Mouse (Mus musculus) neural tube, embryonic 11.5 days (tissue): ENCODE measurements around the gene Etv6. TPM values are rescaled to one million over a fixed set of nuclear protein-coding genes. Genes with fewer than 3 reads are reported as not detected.

Source experiments
- ATAC-seq: fragments of 200-750 bp; cut with Nextera tagmentation; 2 replicates; pipeline ENCODE4 v1.8.0; 2017; ENCODE audit warnings: moderate number of reproducible peaks, mild to moderate bottlenecking, moderate TSS enrichment, moderate library complexity; ENCODE audit not compliant: insufficient read depth, low FRiP score, low TSS enrichment
- DNase-seq: peaks from one replicate; pipeline ENCODE4 v3.0.0-alpha.2; 2015; ENCODE audit warnings: low spot score
- H3K27ac ChIP-seq: fragments of 300-500 bp; sonication (generic); 2 replicates; pipeline ENCODE4 v1.5.1; 2014; ENCODE audit warnings: low read depth, mild to moderate bottlenecking, low read length
- H3K27me3 ChIP-seq: fragments of 300-500 bp; sonication (generic); 2 replicates; pipeline ENCODE4 v1.6.1; 2014; ENCODE audit warnings: mild to moderate bottlenecking, low read length, mixed read lengths; ENCODE audit not compliant: control insufficient read depth, insufficient read depth
- H3K36me3 ChIP-seq: fragments of 300-500 bp; sonication (generic); 2 replicates; pipeline ENCODE4 v1.6.1; 2014; ENCODE audit warnings: mild to moderate bottlenecking, low read length, moderate library complexity, mixed read lengths; ENCODE audit not compliant: control insufficient read depth, insufficient read depth
- H3K4me1 ChIP-seq: fragments of 300-500 bp; sonication (generic); 2 replicates; pipeline ENCODE4 v1.6.1; 2014; ENCODE audit warnings: low read length, mixed read lengths; ENCODE audit not compliant: control insufficient read depth, insufficient read depth
- H3K4me2 ChIP-seq: fragments of 300-500 bp; sonication (generic); 2 replicates; pipeline ENCODE4 v1.6.1; 2014; ENCODE audit warnings: low read depth, mild to moderate bottlenecking, moderate library complexity
- H3K4me3 ChIP-seq: fragments of 300-500 bp; sonication (generic); 2 replicates; pipeline ENCODE4 v1.5.1; 2014; ENCODE audit warnings: low read depth, low read length
- H3K9ac ChIP-seq: fragments of 300-500 bp; sonication (generic); 2 replicates; pipeline ENCODE4 v1.6.1; 2014; ENCODE audit warnings: mild to moderate bottlenecking, low read length
- H3K9me3 ChIP-seq: fragments of 300-500 bp; sonication (generic); 2 replicates; pipeline ENCODE4 v1.6.1; 2016; ENCODE audit warnings: low read length; ENCODE audit not compliant: control insufficient read depth
- WGBS: fragments of 180-500 bp; shearing (Covaris S2); extraction: QIAGEN DNeasy Blood & Tissue Kit; methylation state at CpG from one replicate; pipeline ENCODE4 v1.1.7; 2014; 5-methylcytosine and 5-hydroxymethylcytosine counted together
- polyA plus RNA-seq: library from polyadenylated mRNA; unstranded; fragments of >200 nt; fragmentation: Nextera tagmentation; extraction: Ambion mirVana; gene quantifications from 2 replicates; pipeline ENCODE4 v1.2.1, GENCODE M21; 2014

The Etv6 gene
- polyA plus RNA-seq, 1 experiment from 2014 or later, result 16.9 TPM

- H3K9me3 ChIP-seq, result no peaks in the 10 kb centered on the region
- no peak overlapping the region for H3K9ac ChIP-seq
- H3K27me3 ChIP-seq, result no peaks in the 10 kb centered on the region
- H3K4me3 ChIP-seq, result no peak overlapping the region
- 83% methylated on average over 6 of the region's 6 CpGs for WGBS
- no peaks in the 10 kb centered on the region for H3K4me1 ChIP-seq
- H3K27ac ChIP-seq, result no peak overlapping the region
- H3K36me3 ChIP-seq, result no peaks in the 10 kb centered on the region
- DNase-seq, result no peak
- ATAC-seq, result 0 out of 2 replicates have a peak, but pooled peaks have one; percentile 23
- no peak overlapping the region for H3K4me2 ChIP-seq
Measured at GRCm38 (mm10) chr6:134127996-134128395, 92.5 kb downstream of the Etv6 start.

GRCm38 (mm10) chr6:134128594-134128993 lies 93.1 kb downstream of the Etv6 start:
- Histone ChIP-seq H3K27ac (no peak overlapping the region), H3K4me3 (no peak overlapping the region), H3K27me3 (no peaks in the 10 kb centered on the region), H3K4me1 (no peaks in the 10 kb centered on the region), H3K36me3 (no peaks in the 10 kb centered on the region), H3K9ac (no peak overlapping the region), H3K4me2 (no peak overlapping the region), H3K9me3 (no peaks in the 10 kb centered on the region)
- WGBS, result 94% methylated on average over 13 of the region's 13 CpGs
- DNase-seq (no peak), ATAC-seq (no peak)

GRCm38 (mm10) chr6:134129848-134130247 lies 94.3 kb downstream of the Etv6 start:
- no peaks in the 10 kb centered on the region for H3K4me1 ChIP-seq
- no peak overlapping the region for H3K4me3 ChIP-seq
- H3K36me3 ChIP-seq, result no peaks in the 10 kb centered on the region
- H3K4me2 ChIP-seq, result no peak overlapping the region
- ATAC-seq (no peak), DNase-seq (no peak)
- H3K27ac ChIP-seq, result no peak overlapping the region
- H3K27me3 ChIP-seq, result no peaks in the 10 kb centered on the region
- 94% methylated on average over 7 of the region's 7 CpGs for WGBS
- no peak overlapping the region; the same call in 1 of the 2 replicates for H3K9ac ChIP-seq
- H3K9me3 ChIP-seq, result no peaks in the 10 kb centered on the region

- Histone ChIP-seq H3K27me3 (no peaks in the 10 kb centered on the region), H3K36me3 (no peaks in the 10 kb centered on the region), H3K4me3 (no peak overlapping the region), H3K4me2 (no peak overlapping the region), H3K9me3 (no peaks in the 10 kb centered on the region), H3K27ac (no peak overlapping the region), H3K4me1 (no peaks in the 10 kb centered on the region), H3K9ac (no peak overlapping the region)
- WGBS, result 91% methylated on average over 5 of the region's 5 CpGs
- DNase-seq (no peak), ATAC-seq (no peak)
Measured at GRCm38 (mm10) chr6:134130816-134131215, 95.3 kb downstream of the Etv6 start.

GRCm38 (mm10) chr6:134131601-134132000 lies 96.1 kb downstream of the Etv6 start:
- Histone ChIP-seq H3K4me2 (no peak overlapping the region), H3K36me3 (no peaks in the 10 kb centered on the region), H3K27me3 (no peaks in the 10 kb centered on the region), H3K4me1 (no peaks in the 10 kb centered on the region), H3K4me3 (no peak overlapping the region), H3K27ac (no peak overlapping the region), H3K9me3 (no peaks in the 10 kb centered on the region), H3K9ac (no peak overlapping the region)
- DNase-seq, result no peak
- 97% methylated on average over 2 of the region's 2 CpGs for WGBS
- ATAC-seq, result no peak

GRCm38 (mm10) chr6:134133756-134134155 lies 98.3 kb downstream of the Etv6 start:
- no peak for DNase-seq
- Histone ChIP-seq H3K4me3 (no peak overlapping the region), H3K27me3 (no peaks in the 10 kb centered on the region), H3K36me3 (no peaks in the 10 kb centered on the region), H3K4me1 (no peaks in the 10 kb centered on the region), H3K9me3 (no peaks in the 10 kb centered on the region), H3K4me2 (no peak overlapping the region), H3K9ac (no peak overlapping the region), H3K27ac (no peak overlapping the region)
- no peak for ATAC-seq
- WGBS, result 83% methylated on average over 4 of the region's 4 CpGs

- Histone ChIP-seq H3K27me3 (no peaks in the 10 kb centered on the region), H3K27ac (no peak overlapping the region), H3K4me2 (no peak overlapping the region), H3K9me3 (no peaks in the 10 kb centered on the region), H3K9ac (no peak overlapping the region), H3K4me3 (no peak overlapping the region), H3K4me1 (no peaks in the 10 kb centered on the region), H3K36me3 (no peaks in the 10 kb centered on the region)
- DNase-seq (no peak), ATAC-seq (no peak)
- 88% methylated on average over 9 of the region's 9 CpGs for WGBS
Measured at GRCm38 (mm10) chr6:134134821-134135323, 99.4 kb downstream of the Etv6 start.

- no peak overlapping the region for H3K27ac ChIP-seq
- H3K36me3 ChIP-seq, result no peaks in the 10 kb centered on the region
- no peak for ATAC-seq
- H3K4me1 ChIP-seq, result no peaks in the 10 kb centered on the region
- 88% methylated on average over 3 of the region's 3 CpGs for WGBS
- H3K4me2 ChIP-seq, result no peak overlapping the region
- no peak overlapping the region for H3K9ac ChIP-seq
- H3K4me3 ChIP-seq, result no peak overlapping the region
- DNase-seq, result no peak
- H3K27me3 ChIP-seq, result no peaks in the 10 kb centered on the region
- no peaks in the 10 kb centered on the region for H3K9me3 ChIP-seq
Measured at GRCm38 (mm10) chr6:134136315-134136714, 100.8 kb downstream of the Etv6 start.

GRCm38 (mm10) chr6:134139359-134139758 lies 103.9 kb downstream of the Etv6 start:
- Histone ChIP-seq H3K9ac (no peak overlapping the region), H3K9me3 (no peaks in the 10 kb centered on the region), H3K4me1 (peaks cover 3% of the 10 kb centered on the region; the same call in 1 of the 2 replicates), H3K27me3 (no peaks in the 10 kb centered on the region), H3K4me3 (no peak overlapping the region), H3K27ac (no peak overlapping the region), H3K4me2 (no peak overlapping the region), H3K36me3 (no peaks in the 10 kb centered on the region)
- ATAC-seq, result no peak
- no peak for DNase-seq
- 88% methylated on average over 3 of the region's 3 CpGs for WGBS
